Mouse (Mus musculus) midbrain, postnatal 0 days (tissue): ENCODE measurements around the gene Clpb. TPM values are rescaled to one million over a fixed set of nuclear protein-coding genes. Genes with fewer than 3 reads are reported as not detected.
A peak's percentile ranks its signal among the peaks of the same experiment; 100 is the strongest.

Experiments
- ATAC-seq: fragments of 200-750 bp; cut with Nextera tagmentation; 2 replicates; pipeline ENCODE4 v1.8.0; 2017; ENCODE audit warnings: moderate number of reproducible peaks, mild to moderate bottlenecking, moderate TSS enrichment, moderate library complexity; ENCODE audit not compliant: low FRiP score
- DNase-seq: peaks from one replicate; pipeline ENCODE4 v3.0.0-alpha.2; 2015; ENCODE audit warnings: low spot score
- H3K27ac ChIP-seq: fragments of 300-500 bp; sonication (generic); 2 replicates; pipeline ENCODE4 v1.5.1; 2014; ENCODE audit warnings: low read depth, mild to moderate bottlenecking, low read length, mixed read lengths
- H3K27me3 ChIP-seq: fragments of 300-500 bp; sonication (generic); 2 replicates; pipeline ENCODE4 v1.6.1; 2014; ENCODE audit warnings: low read length, control low read depth, mixed read lengths; ENCODE audit not compliant: insufficient read depth
- H3K36me3 ChIP-seq: fragments of 300-500 bp; sonication (generic); 2 replicates; pipeline ENCODE4 v1.6.1; 2014; ENCODE audit warnings: low read length, control low read depth, mixed read lengths; ENCODE audit not compliant: insufficient read depth
- H3K4me1 ChIP-seq: fragments of 300-500 bp; sonication (generic); 2 replicates; pipeline ENCODE4 v1.6.1; 2014; ENCODE audit warnings: mild to moderate bottlenecking, control low read depth, antibody characterized with exemption, low read length, mixed read lengths; ENCODE audit not compliant: insufficient read depth
- H3K4me2 ChIP-seq: fragments of 300-500 bp; sonication (generic); 2 replicates; pipeline ENCODE4 v1.6.1; 2014; ENCODE audit warnings: low read depth, mild to moderate bottlenecking, low read length, mixed read lengths; ENCODE audit not compliant: poor library complexity, severe bottlenecking
- H3K4me3 ChIP-seq: fragments of 300-500 bp; sonication (generic); 2 replicates; pipeline ENCODE4 v1.5.1; 2014; ENCODE audit warnings: low read depth, mild to moderate bottlenecking, low read length, moderate library complexity
- H3K9ac ChIP-seq: fragments of 300-500 bp; sonication (generic); replicated peaks from 2 replicates; pipeline ENCODE4 v1.6.1; 2014; ENCODE audit warnings: mild to moderate bottlenecking, low read length, moderate library complexity, mixed read lengths; ENCODE audit not compliant: poor library complexity, severe bottlenecking
- H3K9me3 ChIP-seq: fragments of 300-500 bp; sonication (generic); 2 replicates; pipeline ENCODE4 v1.6.1; 2016; ENCODE audit warnings: low read length, control low read depth
- CTCF ChIP-seq: IDR thresholded peaks from 2 replicates; pipeline ENCODE4 v1.5.1; 2016; ENCODE audit warnings: antibody characterized with exemption, mild to moderate bottlenecking
- WGBS: fragments of 180-500 bp; shearing (Covaris S2); extraction: QIAGEN DNeasy Blood & Tissue Kit; methylation state at CpG from one replicate; pipeline ENCODE4 v1.1.7; 2014; 5-methylcytosine and 5-hydroxymethylcytosine counted together
- polyA plus RNA-seq: library from polyadenylated mRNA; unstranded; fragments of >200 nt; fragmentation: Nextera tagmentation; extraction: Ambion mirVana; gene quantifications from 2 replicates; pipeline ENCODE4 v1.2.1, GENCODE M21; 2015
- total RNA-seq: library from RNA; depleted of rRNA; stranded (reverse); fragments of >200 nt; gene quantifications from 2 replicates; pipeline ENCODE4 v1.2.3, GENCODE M21; 2014

Clpb gene
- total and polyA plus RNA-seq, 2 experiments from 2014 or later, result 33.4 to 39.7 TPM

- no peak overlapping the region for H3K9ac ChIP-seq
- H3K9me3 ChIP-seq, result no peaks in the 10 kb centered on the region
- H3K4me1 ChIP-seq, result peaks cover 6% of the 10 kb centered on the region; the same call in 1 of the 2 replicates
- H3K27me3 ChIP-seq, result no peaks in the 10 kb centered on the region
- no peaks in the 10 kb centered on the region for H3K36me3 ChIP-seq
- 19% methylated on average over 3 of the region's 3 CpGs for WGBS
- H3K27ac ChIP-seq, result no peak overlapping the region
- TF ChIP-seq CTCF, result no peak
- DNase-seq, result no peak
- ATAC-seq, result no peak
- H3K4me3 ChIP-seq, result no peak overlapping the region
- H3K4me2 ChIP-seq, result no peak overlapping the region
These were observed 13.4 kb downstream of the Clpb start for GRCm38 (mm10) chr7:101676762-101677308.

- Histone ChIP-seq H3K27ac (no peak overlapping the region), H3K9me3 (no peaks in the 10 kb centered on the region), H3K9ac (0 out of 2 replicates have a peak overlapping the region, but pooled peaks have one; percentile 42), H3K4me1 (peaks cover 9% of the 10 kb centered on the region), H3K4me2 (no peak overlapping the region), H3K27me3 (no peaks in the 10 kb centered on the region), H3K4me3 (no peak overlapping the region), H3K36me3 (no peaks in the 10 kb centered on the region)
- TF ChIP-seq CTCF, result peak; percentile 86
- DNase-seq (peak; percentile 80), ATAC-seq (peak; percentile 85)
- 9% methylated on average over 7 of the region's 7 CpGs for WGBS
These were observed 16.2 kb downstream of the Clpb start for GRCm38 (mm10) chr7:101679591-101679990.

- no peak overlapping the region for H3K4me2 ChIP-seq
- DNase-seq (no peak), ATAC-seq (no peak)
- H3K36me3 ChIP-seq, result no peaks in the 10 kb centered on the region
- no peaks in the 10 kb centered on the region for H3K9me3 ChIP-seq
- 82% methylated on average over 3 of the region's 3 CpGs for WGBS
- H3K27me3 ChIP-seq, result no peaks in the 10 kb centered on the region
- no peak for TF ChIP-seq CTCF
- peaks cover 9% of the 10 kb centered on the region for H3K4me1 ChIP-seq
- no peak overlapping the region for H3K4me3 ChIP-seq
- no peak overlapping the region for H3K9ac ChIP-seq
- no peak overlapping the region for H3K27ac ChIP-seq
These were observed 17.5 kb downstream of the Clpb start for GRCm38 (mm10) chr7:101680961-101681360.

GRCm38 (mm10) chr7:101681565-101682071, 18.2 kb downstream of the Clpb start:
- WGBS, result 54% methylated on average over 6 of the region's 6 CpGs
- ATAC-seq, result no peak

GRCm38 (mm10) chr7:101682886-101683285, 19.5 kb downstream of the Clpb start:
- DNase-seq (no peak), ATAC-seq (no peak)
- peaks cover 3% of the 10 kb centered on the region; the same call in 1 of the 2 replicates for H3K4me1 ChIP-seq
- no peak overlapping the region for H3K27ac ChIP-seq
- H3K27me3 ChIP-seq, result no peaks in the 10 kb centered on the region
- no peaks in the 10 kb centered on the region for H3K9me3 ChIP-seq
- 74% methylated on average over 5 of the region's 5 CpGs for WGBS
- TF ChIP-seq CTCF, result no peak
- H3K4me3 ChIP-seq, result no peak overlapping the region
- H3K4me2 ChIP-seq, result no peak overlapping the region
- 0 out of 2 replicates have a peak, but pooled peaks cover 6% of the 10 kb centered on the region for H3K36me3 ChIP-seq
- H3K9ac ChIP-seq, result no peak overlapping the region

More at GRCm38 (mm10) chr7:101681565-101682071, 18.2 kb downstream of the Clpb start:
- Histone ChIP-seq H3K4me3 (no peak overlapping the region), H3K9me3 (no peaks in the 10 kb centered on the region), H3K4me2 (no peak overlapping the region), H3K27ac (no peak overlapping the region), H3K9ac (no peak overlapping the region), H3K36me3 (no peaks in the 10 kb centered on the region), H3K4me1 (peaks cover 4% of the 10 kb centered on the region), H3K27me3 (no peaks in the 10 kb centered on the region)
- TF ChIP-seq CTCF, result no peak
- no peak for DNase-seq

- no peak overlapping the region for H3K4me3 ChIP-seq
- no peak for DNase-seq
- H3K36me3 ChIP-seq, result 0 out of 2 replicates have a peak, but pooled peaks cover 8% of the 10 kb centered on the region
- peaks cover 3% of the 10 kb centered on the region; the same call in 1 of the 2 replicates for H3K4me1 ChIP-seq
- 0 out of 2 replicates have a peak overlapping the region, but pooled peaks have one; percentile 7 for H3K4me2 ChIP-seq
- H3K27me3 ChIP-seq, result no peaks in the 10 kb centered on the region
- ATAC-seq, result no peak
- no peak for TF ChIP-seq CTCF
- H3K9me3 ChIP-seq, result no peaks in the 10 kb centered on the region
- no peak overlapping the region for H3K27ac ChIP-seq
- WGBS, result 11% methylated on average over 9 of the region's 9 CpGs
- no peak overlapping the region for H3K9ac ChIP-seq
These were observed 20.7 kb downstream of the Clpb start for GRCm38 (mm10) chr7:101683976-101684630.
